Mouse (Mus musculus): ENCODE data around the gene Invs. TPM values are rescaled to one million over a fixed set of nuclear protein-coding genes. Genes with fewer than 3 reads are reported as not detected.

The Invs gene
- 13.5 to 14.5 TPM (median 14.2 TPM) in 4 replicates for total RNA-seq (2023)

GRCm38 (mm10) chr4:48279498-48280134 is at the start of gene Invs, which contains the start of gene Erp44:
Invs (plus strand) TSS chr4:48279760.
Erp44 (minus strand) TSS chr4:48279558.

GRCm38 (mm10) chr4:48472792-48473650 is 193.5 kb downstream of the Invs start, which contains the start of gene Tex10:
Tex10 (minus strand) TSS chr4:48473459.

Other genes with a start within 250 kb of the Invs start
- 31.0 to 37.3 TPM (median 34.0 TPM) in 4 replicates for gene Nr4a3, start 234.6 kb upstream of the Invs start, total RNA-seq (2023)
- 26.1 to 29.5 TPM (median 29.4 TPM) in 4 replicates for gene Stx17, start 154.8 kb upstream of the Invs start, total RNA-seq (2023)
- 58.3 to 77.1 TPM (median 64.4 TPM) in 4 replicates for gene Erp44, start 202 bp upstream of the Invs start, total RNA-seq (2023)
- gene Tex10, start 193.7 kb downstream of the Invs start, total RNA-seq (2023): 92.1 to 106 TPM (median 98.8 TPM) in 4 replicates

All from B cell, adult 62 days (primary cell).